Mouse (Mus musculus): ENCODE results near the gene Msx2. TPM values are rescaled to one million over a fixed set of nuclear protein-coding genes. Genes with fewer than 3 reads are reported as not detected.
A peak's percentile ranks its signal among the peaks of the same experiment; 100 is the strongest.

Msx2 gene
- polyA plus RNA-seq, 1 experiment from 2014 or later = 23.0 TPM

DNA sequence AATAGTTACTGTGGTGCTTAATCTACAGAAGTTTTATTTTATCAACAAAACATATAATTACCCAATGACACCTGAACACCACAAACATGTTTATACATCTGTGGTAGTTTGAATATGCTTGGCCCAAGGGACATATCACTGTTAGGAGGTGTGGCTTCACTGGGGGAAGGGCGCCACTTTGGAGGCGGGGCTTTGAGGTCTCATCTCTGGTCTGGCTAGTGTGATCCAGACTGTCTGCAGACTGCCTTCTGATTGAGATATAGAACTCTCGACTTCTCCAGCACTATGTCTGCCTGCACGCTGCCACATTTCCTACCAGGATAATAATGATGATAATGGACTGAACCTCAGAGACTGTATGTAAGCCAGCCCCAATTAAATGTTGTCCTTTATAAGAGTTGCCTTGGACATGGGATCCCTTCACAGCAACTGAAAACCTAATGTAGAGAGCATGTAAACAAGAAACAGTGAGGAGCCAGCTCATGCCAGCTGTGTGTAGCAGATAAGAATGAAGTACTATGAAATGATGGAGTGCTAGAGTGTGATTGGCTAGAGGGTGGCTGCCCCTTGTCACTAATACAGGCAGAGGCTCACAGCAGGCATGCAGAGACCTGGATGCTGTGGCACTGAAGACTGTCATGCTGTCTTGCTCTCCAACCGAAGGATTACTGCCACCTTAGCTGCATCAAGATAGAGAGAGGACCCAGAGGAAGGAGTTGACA is 31.4 kb downstream of the Msx2 start:
- ATAC-seq (ENCODE audit: low FRiP score) = no peak
- no peak overlapping the region for H3K27ac ChIP-seq (ENCODE audit: low read depth, low read length)
- H3K9me3 ChIP-seq (ENCODE audit: control insufficient read depth, low read length) = no peaks in the 10 kb centered on the region
- no peaks in the 10 kb centered on the region; the same call in 1 of the 2 replicates for H3K27me3 ChIP-seq (ENCODE audit: control insufficient read depth, insufficient read depth, low read length)
- WGBS = 67% methylated on average over 5 of the region's 5 CpGs
- no peak for DNase-seq (ENCODE audit: low spot score, missing footprints)
- no peak overlapping the region for H3K4me3 ChIP-seq (ENCODE audit: low read depth, low read length)
- H3K4me1 ChIP-seq (ENCODE audit: control insufficient read depth, insufficient read depth, low read length) = no peaks in the 10 kb centered on the region
- no peak overlapping the region for H3K4me2 ChIP-seq
- no peak overlapping the region for H3K9ac ChIP-seq (ENCODE audit: low read length)
- no peaks in the 10 kb centered on the region for H3K36me3 ChIP-seq (ENCODE audit: control insufficient read depth, insufficient read depth, low read length)

DNA sequence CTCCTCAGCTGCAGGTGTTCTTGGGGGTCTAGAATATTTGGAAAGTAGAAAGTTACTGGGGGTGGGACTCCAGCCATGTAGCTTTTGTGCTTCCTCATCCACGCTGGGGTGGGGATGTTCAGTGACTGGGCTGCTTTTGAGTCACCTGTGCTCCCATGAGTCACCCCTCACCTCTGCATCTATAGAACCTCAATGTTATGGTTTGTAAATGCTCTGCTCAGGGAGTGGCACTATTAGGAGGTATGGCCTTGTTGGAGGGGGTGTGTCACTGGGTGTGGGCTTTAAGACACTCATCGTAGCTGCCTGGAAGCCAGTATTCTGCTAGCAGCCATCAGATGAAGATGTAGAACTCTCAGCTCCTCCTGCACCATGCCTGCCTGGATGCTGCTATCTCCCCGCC is 32.9 kb downstream of the Msx2 start:
- no peak overlapping the region for H3K4me3 ChIP-seq (ENCODE audit: low read depth, low read length)
- H3K9me3 ChIP-seq (ENCODE audit: control insufficient read depth, low read length) = no peaks in the 10 kb centered on the region
- H3K27ac ChIP-seq (ENCODE audit: low read depth, low read length) = no peak overlapping the region
- no peak overlapping the region for H3K4me2 ChIP-seq
- no peaks in the 10 kb centered on the region for H3K36me3 ChIP-seq (ENCODE audit: control insufficient read depth, insufficient read depth, low read length)
- 84% methylated on average over 3 of the region's 3 CpGs for WGBS
- H3K4me1 ChIP-seq (ENCODE audit: control insufficient read depth, insufficient read depth, low read length) = no peaks in the 10 kb centered on the region
- no peak overlapping the region for H3K9ac ChIP-seq (ENCODE audit: low read length)
- no peak for DNase-seq (ENCODE audit: low spot score, missing footprints)
- no peaks in the 10 kb centered on the region; the same call in 1 of the 2 replicates for H3K27me3 ChIP-seq (ENCODE audit: control insufficient read depth, insufficient read depth, low read length)
- ATAC-seq (ENCODE audit: low FRiP score) = no peak

DNA sequence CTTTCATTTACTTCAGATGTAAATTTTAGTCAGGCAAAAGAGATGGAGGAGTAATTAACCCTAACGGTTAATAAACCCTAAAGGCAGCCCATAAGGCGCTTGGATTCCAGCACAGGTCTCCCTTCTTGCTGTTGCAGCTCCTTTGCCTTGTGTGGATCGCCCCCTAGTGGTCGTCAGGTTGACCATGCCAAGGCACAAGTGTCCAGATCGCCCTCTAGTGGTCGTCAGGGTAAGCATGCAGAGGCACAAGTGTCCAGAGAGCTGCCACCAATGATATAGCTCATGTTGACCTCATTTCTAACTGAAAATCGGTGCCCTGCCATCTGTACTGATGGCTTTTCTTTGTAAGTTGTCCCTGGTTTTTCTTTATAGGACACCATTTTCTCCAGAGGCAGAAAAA is 46.4 kb downstream of the Msx2 start:
- Histone ChIP-seq H3K4me2 (no peak overlapping the region), H3K9me3 (ENCODE audit: control insufficient read depth, low read length) (no peaks in the 10 kb centered on the region; the same call in 1 of the 2 replicates), H3K9ac (ENCODE audit: low read length) (no peak overlapping the region), H3K27me3 (ENCODE audit: control insufficient read depth, insufficient read depth, low read length) (no peaks in the 10 kb centered on the region), H3K36me3 (ENCODE audit: control insufficient read depth, insufficient read depth, low read length) (no peaks in the 10 kb centered on the region), H3K27ac (ENCODE audit: low read depth, low read length) (no peak overlapping the region), H3K4me3 (ENCODE audit: low read depth, low read length) (no peak overlapping the region), H3K4me1 (ENCODE audit: control insufficient read depth, insufficient read depth, low read length) (no peaks in the 10 kb centered on the region)
- 26% methylated on average over 7 of the region's 7 CpGs for WGBS
- DNase-seq (ENCODE audit: low spot score, missing footprints) (peak; percentile 96), ATAC-seq (ENCODE audit: low FRiP score) (no peak)

DNA sequence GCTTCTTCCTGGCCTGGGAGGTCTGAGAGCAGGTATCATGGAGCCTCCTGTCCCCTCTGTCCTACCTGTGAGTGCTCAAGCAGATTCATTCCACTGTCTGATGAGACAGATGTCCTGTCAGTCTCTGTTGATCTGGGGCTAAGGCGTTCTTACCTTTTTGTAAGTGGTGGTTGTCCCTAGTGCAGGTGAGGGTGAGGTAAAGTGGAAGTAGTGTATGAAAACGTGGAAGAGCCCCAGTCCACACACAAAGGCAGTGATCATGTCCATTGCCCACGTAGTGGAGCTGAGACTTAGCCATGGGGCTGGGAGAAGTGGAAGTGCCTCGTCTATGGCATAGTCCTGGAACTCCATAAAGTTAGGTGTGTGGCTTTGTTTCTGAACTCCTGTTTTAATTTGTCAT is 51.7 kb downstream of the Msx2 start:
- ATAC-seq (ENCODE audit: low FRiP score) = no peak
- H3K27ac ChIP-seq (ENCODE audit: low read depth, low read length) = no peak overlapping the region
- no peaks in the 10 kb centered on the region for H3K27me3 ChIP-seq (ENCODE audit: control insufficient read depth, insufficient read depth, low read length)
- WGBS = 79% methylated on average over 4 of the region's 4 CpGs
- no peaks in the 10 kb centered on the region for H3K4me1 ChIP-seq (ENCODE audit: control insufficient read depth, insufficient read depth, low read length)
- no peaks in the 10 kb centered on the region for H3K36me3 ChIP-seq (ENCODE audit: control insufficient read depth, insufficient read depth, low read length)
- no peak overlapping the region for H3K4me3 ChIP-seq (ENCODE audit: low read depth, low read length)
- no peaks in the 10 kb centered on the region for H3K9me3 ChIP-seq (ENCODE audit: control insufficient read depth, low read length)
- DNase-seq (ENCODE audit: low spot score, missing footprints) = no peak
- no peak overlapping the region for H3K9ac ChIP-seq (ENCODE audit: low read length)
- H3K4me2 ChIP-seq = no peak overlapping the region

DNA sequence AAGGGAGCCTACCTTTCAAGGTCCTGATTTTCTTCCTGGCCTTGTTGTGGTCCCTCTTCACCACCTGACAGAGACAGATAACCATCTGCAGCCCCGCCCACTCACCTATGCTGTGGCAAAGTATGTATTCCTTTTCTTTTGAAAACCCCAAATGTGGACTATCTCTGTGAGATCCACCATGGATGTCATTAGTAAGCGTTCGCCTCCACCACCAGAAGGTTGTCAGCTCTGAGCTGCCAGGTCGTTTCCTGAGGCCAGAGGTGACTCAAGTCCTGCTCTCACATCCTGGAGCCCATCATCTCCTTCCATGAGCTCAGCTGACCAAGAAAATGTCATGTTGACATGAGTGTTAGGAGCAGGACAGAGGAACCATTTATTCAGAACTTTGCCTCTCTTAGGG is 52.1 kb downstream of the Msx2 start:
- Histone ChIP-seq H3K9ac (ENCODE audit: low read length) (no peak overlapping the region), H3K4me1 (ENCODE audit: control insufficient read depth, insufficient read depth, low read length) (no peaks in the 10 kb centered on the region), H3K36me3 (ENCODE audit: control insufficient read depth, insufficient read depth, low read length) (no peaks in the 10 kb centered on the region), H3K27me3 (ENCODE audit: control insufficient read depth, insufficient read depth, low read length) (no peaks in the 10 kb centered on the region), H3K4me3 (ENCODE audit: low read depth, low read length) (no peak overlapping the region), H3K4me2 (no peak overlapping the region), H3K9me3 (ENCODE audit: control insufficient read depth, low read length) (no peaks in the 10 kb centered on the region), H3K27ac (ENCODE audit: low read depth, low read length) (no peak overlapping the region)
- no peak for DNase-seq (ENCODE audit: low spot score, missing footprints)
- 83% methylated on average over 4 of the region's 4 CpGs for WGBS
- ATAC-seq (ENCODE audit: low FRiP score) = no peak

DNA sequence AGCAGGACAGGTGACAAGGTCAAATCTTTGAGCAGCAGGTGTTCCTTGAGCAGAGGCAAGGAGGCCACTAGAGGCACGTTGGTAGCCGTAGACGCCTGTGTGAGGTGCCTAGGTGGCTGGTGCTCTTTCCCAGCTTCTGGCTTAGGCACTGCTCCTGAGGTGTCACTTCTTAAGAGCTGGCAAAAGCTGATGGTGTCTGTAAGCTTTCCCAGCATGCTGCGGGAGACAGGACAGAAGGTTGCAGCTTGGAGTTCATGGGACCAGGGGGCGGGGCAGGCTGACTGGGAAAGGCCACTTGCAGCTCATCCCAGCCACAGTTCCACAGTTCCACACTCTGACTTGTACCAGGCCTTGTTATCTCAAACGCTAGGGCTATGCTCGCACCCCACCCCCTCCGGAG is 53.2 kb downstream of the Msx2 start:
- Histone ChIP-seq H3K27me3 (ENCODE audit: control insufficient read depth, insufficient read depth, low read length) (no peaks in the 10 kb centered on the region), H3K27ac (ENCODE audit: low read depth, low read length) (no peak overlapping the region), H3K4me1 (ENCODE audit: control insufficient read depth, insufficient read depth, low read length) (no peaks in the 10 kb centered on the region), H3K9me3 (ENCODE audit: control insufficient read depth, low read length) (no peaks in the 10 kb centered on the region), H3K36me3 (ENCODE audit: control insufficient read depth, insufficient read depth, low read length) (no peaks in the 10 kb centered on the region), H3K4me2 (no peak overlapping the region), H3K4me3 (ENCODE audit: low read depth, low read length) (no peak overlapping the region), H3K9ac (ENCODE audit: low read length) (no peak overlapping the region)
- DNase-seq (ENCODE audit: low spot score, missing footprints) (no peak), ATAC-seq (ENCODE audit: low FRiP score) (no peak)
- 83% methylated on average over 8 of the region's 8 CpGs for WGBS

DNA sequence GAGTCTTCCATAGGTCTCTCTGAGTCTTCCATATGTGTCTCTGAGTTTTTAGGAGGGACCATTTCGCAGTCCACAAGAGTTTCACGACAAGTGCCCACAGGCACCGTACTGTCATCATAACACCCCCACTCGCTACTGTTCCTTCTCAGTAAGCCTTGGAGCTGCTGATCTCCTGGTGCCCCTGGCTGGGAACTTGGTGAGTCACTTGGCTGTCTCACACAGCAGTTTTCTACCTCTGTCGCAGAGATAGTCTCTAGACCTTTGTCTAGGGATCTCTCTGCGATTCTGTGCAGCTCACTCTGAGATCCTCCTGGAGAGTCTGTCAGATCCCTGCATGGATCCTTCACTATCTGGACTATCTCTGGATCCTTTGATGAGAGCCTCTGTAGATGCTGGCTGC is 55.2 kb downstream of the Msx2 start:
- 94% methylated on average over 6 of the region's 6 CpGs for WGBS
- H3K9ac ChIP-seq (ENCODE audit: low read length) = no peak overlapping the region

More for the DNA sequence above, 55.2 kb downstream of the Msx2 start:
- no peaks in the 10 kb centered on the region for H3K36me3 ChIP-seq (ENCODE audit: control insufficient read depth, insufficient read depth, low read length)
- H3K27me3 ChIP-seq (ENCODE audit: control insufficient read depth, insufficient read depth, low read length) = no peaks in the 10 kb centered on the region
- no peaks in the 10 kb centered on the region for H3K4me1 ChIP-seq (ENCODE audit: control insufficient read depth, insufficient read depth, low read length)
- H3K4me2 ChIP-seq = no peak overlapping the region
- H3K9me3 ChIP-seq (ENCODE audit: control insufficient read depth, low read length) = no peaks in the 10 kb centered on the region
- DNase-seq (ENCODE audit: low spot score, missing footprints) (no peak), ATAC-seq (ENCODE audit: low FRiP score) (no peak)
- H3K27ac ChIP-seq (ENCODE audit: low read depth, low read length) = no peak overlapping the region
- H3K4me3 ChIP-seq (ENCODE audit: low read depth, low read length) = no peak overlapping the region

Other genes with a start within 250 kb of the Msx2 start
- gene Ror2, start 186.9 kb downstream of the Msx2 start, polyA plus RNA-seq (2014; fragmentation: Nextera tagmentation; extraction: Ambion mirVana) = 3.4 and 4.8 TPM in 2 replicates
- gene Sptlc1, start 95.7 kb downstream of the Msx2 start, polyA plus RNA-seq (2014; fragmentation: Nextera tagmentation; extraction: Ambion mirVana) = 33.1 and 35.0 TPM in 2 replicates

All from midbrain, embryonic 11.5 days (tissue).